Mouse (Mus musculus): ENCODE results near the gene Fndc4. TPM values are rescaled to one million over a fixed set of nuclear protein-coding genes. Genes with fewer than 3 reads are reported as not detected.

The Fndc4 gene
- polyA plus RNA-seq, 1 experiment from 2014 or later: 46.1 TPM

DNA sequence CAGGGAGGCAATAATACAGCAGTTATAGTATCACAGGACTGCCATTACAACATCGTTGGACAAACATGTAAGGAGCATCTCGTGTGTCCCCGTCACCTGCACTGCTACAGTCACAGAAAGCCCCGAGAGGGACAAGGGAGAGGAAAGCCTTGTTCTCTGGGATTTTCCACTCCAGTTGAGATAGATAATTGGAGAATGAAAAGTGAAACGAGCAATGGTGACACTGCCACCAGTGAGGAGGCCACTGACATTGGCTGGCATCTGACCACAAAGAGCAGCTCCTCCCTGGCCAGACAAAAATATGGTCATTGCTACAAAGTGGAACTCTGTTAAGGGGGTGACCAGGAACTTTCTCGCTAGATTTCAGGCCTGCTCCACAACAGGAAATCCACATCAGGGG, 28.2 kb downstream of the Fndc4 start:
- no peaks in the 10 kb centered on the region for H3K4me1 ChIP-seq (ENCODE audit: insufficient read depth, low read length)
- no peaks in the 10 kb centered on the region for H3K9me3 ChIP-seq (ENCODE audit: low read length)
- peaks cover 64% of the 10 kb centered on the region for H3K36me3 ChIP-seq (ENCODE audit: insufficient read depth, low read length)
- 86% methylated on average over 6 of the region's 6 CpGs for WGBS
- ATAC-seq (ENCODE audit: low FRiP score, low TSS enrichment): no peak
- H3K27ac ChIP-seq (ENCODE audit: low read length): no peak overlapping the region
- no peaks in the 10 kb centered on the region for H3K27me3 ChIP-seq (ENCODE audit: insufficient read depth, low read length)
- no peak overlapping the region for H3K9ac ChIP-seq (replicated peaks; ENCODE audit: low read length)
- no peak overlapping the region for H3K4me3 ChIP-seq (ENCODE audit: low read length)
- no peak overlapping the region for H3K4me2 ChIP-seq (replicated peaks; ENCODE audit: low read depth, low read length)

DNA sequence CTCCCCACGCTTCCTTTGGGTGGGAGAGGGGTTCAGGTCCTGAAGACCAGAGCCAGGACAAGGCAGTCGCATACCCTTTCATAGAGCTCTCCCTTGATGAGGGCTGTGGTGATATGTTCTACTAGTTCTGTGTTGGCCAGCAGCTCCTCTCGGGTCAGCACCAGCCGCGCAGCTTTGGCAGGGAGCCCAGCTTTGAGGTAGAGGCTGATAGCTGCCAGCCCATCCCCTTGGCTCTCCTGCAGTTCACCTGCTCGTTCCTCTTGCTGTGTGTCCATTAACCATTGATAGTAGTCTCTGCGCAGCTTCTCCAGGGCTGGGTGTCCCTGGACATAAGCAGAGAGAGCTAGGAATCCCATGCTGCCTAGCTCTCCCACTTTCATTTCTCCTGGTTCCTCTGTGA, 29.8 kb downstream of the Fndc4 start:
- H3K36me3 ChIP-seq (ENCODE audit: insufficient read depth, low read length): peaks cover 64% of the 10 kb centered on the region
- no peaks in the 10 kb centered on the region for H3K4me1 ChIP-seq (ENCODE audit: insufficient read depth, low read length)
- no peak overlapping the region for H3K27ac ChIP-seq (ENCODE audit: low read length)
- H3K27me3 ChIP-seq (ENCODE audit: insufficient read depth, low read length): no peaks in the 10 kb centered on the region
- no peak for ATAC-seq (ENCODE audit: low FRiP score, low TSS enrichment)
- 93% methylated on average over 7 of the region's 7 CpGs for WGBS
- no peaks in the 10 kb centered on the region for H3K9me3 ChIP-seq (ENCODE audit: low read length)
- H3K9ac ChIP-seq (replicated peaks; ENCODE audit: low read length): no peak overlapping the region
- no peak overlapping the region for H3K4me3 ChIP-seq (ENCODE audit: low read length)
- no peak overlapping the region for H3K4me2 ChIP-seq (replicated peaks; ENCODE audit: low read depth, low read length)

DNA sequence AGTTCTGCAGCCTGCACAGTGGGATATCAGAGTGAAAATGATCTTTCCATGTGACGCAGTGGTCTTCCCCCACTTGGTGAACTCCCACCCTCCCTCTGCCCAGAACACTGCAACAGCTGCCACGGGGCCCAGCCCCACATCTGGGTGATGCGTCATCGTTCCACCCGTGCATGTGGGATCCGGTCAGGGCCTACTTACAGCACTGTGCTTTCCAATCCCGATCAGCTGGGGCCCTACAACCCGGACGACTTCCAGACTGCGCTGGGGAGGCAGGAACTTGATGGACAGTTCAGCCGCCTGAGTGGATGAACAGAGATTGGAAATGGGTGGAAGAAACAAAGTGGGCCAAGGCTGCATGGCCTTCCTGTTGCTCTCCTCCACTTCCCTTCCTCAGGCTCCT, 38.3 kb downstream of the Fndc4 start:
- Histone ChIP-seq H3K36me3 (ENCODE audit: insufficient read depth, low read length) (peaks cover 35% of the 10 kb centered on the region), H3K4me3 (ENCODE audit: low read length) (no peak overlapping the region), H3K27ac (ENCODE audit: low read length) (no peak overlapping the region), H3K4me2 (replicated peaks; ENCODE audit: low read depth, low read length) (no peak overlapping the region), H3K9ac (replicated peaks; ENCODE audit: low read length) (no peak overlapping the region), H3K9me3 (ENCODE audit: low read length) (no peaks in the 10 kb centered on the region), H3K27me3 (ENCODE audit: insufficient read depth, low read length) (no peaks in the 10 kb centered on the region), H3K4me1 (ENCODE audit: insufficient read depth, low read length) (no peaks in the 10 kb centered on the region)
- ATAC-seq (ENCODE audit: low FRiP score, low TSS enrichment): no peak
- WGBS: 83% methylated on average over 11 of the region's 11 CpGs

DNA sequence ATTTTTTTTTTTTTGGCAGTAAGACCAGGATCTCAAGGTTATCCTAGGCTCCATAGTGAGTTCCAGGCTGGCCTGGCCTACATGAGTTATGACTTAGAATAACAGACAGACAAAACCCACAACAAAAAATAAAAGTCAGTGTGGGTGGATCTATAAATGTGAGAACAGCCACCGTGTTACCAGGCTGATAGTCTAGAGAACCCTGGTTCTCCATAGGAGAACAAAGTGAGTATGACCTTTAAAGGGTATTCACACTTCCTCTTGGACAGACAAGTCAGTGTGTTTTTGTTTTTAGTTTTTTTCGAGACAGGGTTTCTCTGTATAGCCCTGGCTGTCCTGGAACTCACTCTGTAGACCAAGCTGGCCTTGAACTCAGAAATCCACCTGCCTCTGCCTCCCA, 39.9 kb downstream of the Fndc4 start:
- 81% methylated on average over 2 of the region's 2 CpGs for WGBS
- H3K4me3 ChIP-seq (ENCODE audit: low read length): no peak overlapping the region
- no peak overlapping the region for H3K4me2 ChIP-seq (replicated peaks; ENCODE audit: low read depth, low read length)
- no peak for ATAC-seq (ENCODE audit: low FRiP score, low TSS enrichment)
- H3K27me3 ChIP-seq (ENCODE audit: insufficient read depth, low read length): no peaks in the 10 kb centered on the region
- no peaks in the 10 kb centered on the region for H3K9me3 ChIP-seq (ENCODE audit: low read length)
- H3K36me3 ChIP-seq (ENCODE audit: insufficient read depth, low read length): peaks cover 29% of the 10 kb centered on the region
- no peak overlapping the region for H3K9ac ChIP-seq (replicated peaks; ENCODE audit: low read length)
- H3K27ac ChIP-seq (ENCODE audit: low read length): no peak overlapping the region
- 0 out of 2 replicates have a peak, but pooled peaks cover 4% of the 10 kb centered on the region for H3K4me1 ChIP-seq (ENCODE audit: insufficient read depth, low read length)

DNA sequence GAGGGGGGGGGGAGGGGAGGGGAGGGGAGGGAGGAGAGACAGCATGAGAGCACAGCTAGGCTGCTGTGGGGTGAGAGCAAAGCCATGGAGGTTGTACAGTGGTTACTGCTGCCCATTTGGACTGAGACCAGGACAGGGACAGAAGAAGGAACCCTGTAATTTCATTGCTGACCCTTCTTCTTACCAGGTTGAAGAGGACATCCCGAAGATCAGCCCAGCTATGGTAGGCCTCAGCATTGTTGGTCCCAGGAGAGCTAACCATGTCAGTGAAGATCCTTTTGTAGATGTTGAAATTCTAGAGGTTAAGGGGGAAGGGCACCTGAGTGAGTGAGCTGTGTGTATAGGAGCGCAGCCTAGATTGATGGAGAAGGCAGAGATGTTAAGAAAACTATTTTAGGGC, 40.5 kb downstream of the Fndc4 start:
- no peak overlapping the region for H3K4me2 ChIP-seq (replicated peaks; ENCODE audit: low read depth, low read length)
- H3K9me3 ChIP-seq (ENCODE audit: low read length): no peaks in the 10 kb centered on the region
- 85% methylated on average over 2 of the region's 2 CpGs for WGBS
- H3K9ac ChIP-seq (replicated peaks; ENCODE audit: low read length): no peak overlapping the region
- H3K4me3 ChIP-seq (ENCODE audit: low read length): no peak overlapping the region
- H3K27me3 ChIP-seq (ENCODE audit: insufficient read depth, low read length): no peaks in the 10 kb centered on the region
- ATAC-seq (ENCODE audit: low FRiP score, low TSS enrichment): no peak
- H3K4me1 ChIP-seq (ENCODE audit: insufficient read depth, low read length): 0 out of 2 replicates have a peak, but pooled peaks cover 4% of the 10 kb centered on the region
- H3K27ac ChIP-seq (ENCODE audit: low read length): no peak overlapping the region
- H3K36me3 ChIP-seq (ENCODE audit: insufficient read depth, low read length): peaks cover 35% of the 10 kb centered on the region

DNA sequence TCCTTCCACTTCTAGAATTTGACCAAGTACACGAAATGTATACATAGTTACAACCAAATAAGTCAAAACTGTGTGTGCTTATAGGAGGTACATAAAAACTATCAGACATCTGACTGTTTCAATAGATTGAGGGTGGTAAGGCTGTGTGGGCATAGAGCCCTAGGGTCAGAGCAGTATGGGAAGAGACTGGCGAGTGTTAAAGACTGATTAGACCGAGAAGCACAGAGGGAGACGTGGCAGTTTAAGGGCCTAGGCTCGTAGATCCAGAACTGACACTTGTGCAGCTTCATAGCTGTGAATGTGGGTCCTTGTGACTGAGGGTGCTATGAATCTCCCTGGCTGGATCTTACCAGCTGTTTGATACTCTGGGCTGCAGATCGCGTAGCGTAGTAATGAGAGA, 41.0 kb downstream of the Fndc4 start:
- H3K9ac ChIP-seq (replicated peaks; ENCODE audit: low read length): no peak overlapping the region; the same call in 1 of the 2 replicates
- WGBS: 85% methylated on average over 8 of the region's 8 CpGs
- 0 out of 2 replicates have a peak, but pooled peaks cover 4% of the 10 kb centered on the region for H3K4me1 ChIP-seq (ENCODE audit: insufficient read depth, low read length)
- H3K27me3 ChIP-seq (ENCODE audit: insufficient read depth, low read length): no peaks in the 10 kb centered on the region
- H3K4me3 ChIP-seq (ENCODE audit: low read length): no peak overlapping the region
- no peaks in the 10 kb centered on the region for H3K9me3 ChIP-seq (ENCODE audit: low read length)
- ATAC-seq (ENCODE audit: low FRiP score, low TSS enrichment): no peak
- H3K36me3 ChIP-seq (ENCODE audit: insufficient read depth, low read length): peaks cover 40% of the 10 kb centered on the region
- peak overlapping the region; percentile 34; the same call in 1 of the 2 replicates for H3K27ac ChIP-seq (ENCODE audit: low read length)
- no peak overlapping the region for H3K4me2 ChIP-seq (replicated peaks; ENCODE audit: low read depth, low read length)

DNA sequence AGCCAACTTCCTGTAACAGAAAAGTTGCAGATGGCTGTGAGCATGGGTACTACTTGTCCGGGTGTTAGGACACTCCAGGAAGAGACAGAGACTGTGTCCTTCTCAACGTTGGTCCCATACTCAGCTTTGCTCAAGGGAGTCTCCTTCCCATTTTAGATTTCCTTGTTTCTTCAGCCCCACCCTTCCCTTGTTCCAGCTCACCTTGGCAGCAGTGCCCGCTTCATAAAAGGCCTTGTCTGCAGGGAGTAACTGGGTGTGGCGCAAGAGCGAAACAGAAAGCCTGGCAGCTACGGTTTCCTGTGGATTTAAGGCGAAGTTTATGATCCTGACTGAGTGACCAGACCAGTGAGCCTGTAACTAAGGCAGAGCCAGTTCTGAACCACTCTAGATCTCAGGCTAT, 41.4 kb downstream of the Fndc4 start:
- H3K4me1 ChIP-seq (ENCODE audit: insufficient read depth, low read length): 0 out of 2 replicates have a peak, but pooled peaks cover 4% of the 10 kb centered on the region
- H3K36me3 ChIP-seq (ENCODE audit: insufficient read depth, low read length): peaks cover 44% of the 10 kb centered on the region
- ATAC-seq (ENCODE audit: low FRiP score, low TSS enrichment): no peak
- no peaks in the 10 kb centered on the region for H3K9me3 ChIP-seq (ENCODE audit: low read length)
- peak overlapping the region; percentile 34; the same call in 1 of the 2 replicates for H3K27ac ChIP-seq (ENCODE audit: low read length)
- WGBS: 70% methylated on average over 7 of the region's 7 CpGs
- no peak overlapping the region for H3K9ac ChIP-seq (replicated peaks; ENCODE audit: low read length)
- H3K4me2 ChIP-seq (replicated peaks; ENCODE audit: low read depth, low read length): no peak overlapping the region
- H3K4me3 ChIP-seq (ENCODE audit: low read length): no peak overlapping the region
- no peaks in the 10 kb centered on the region for H3K27me3 ChIP-seq (ENCODE audit: insufficient read depth, low read length)

DNA sequence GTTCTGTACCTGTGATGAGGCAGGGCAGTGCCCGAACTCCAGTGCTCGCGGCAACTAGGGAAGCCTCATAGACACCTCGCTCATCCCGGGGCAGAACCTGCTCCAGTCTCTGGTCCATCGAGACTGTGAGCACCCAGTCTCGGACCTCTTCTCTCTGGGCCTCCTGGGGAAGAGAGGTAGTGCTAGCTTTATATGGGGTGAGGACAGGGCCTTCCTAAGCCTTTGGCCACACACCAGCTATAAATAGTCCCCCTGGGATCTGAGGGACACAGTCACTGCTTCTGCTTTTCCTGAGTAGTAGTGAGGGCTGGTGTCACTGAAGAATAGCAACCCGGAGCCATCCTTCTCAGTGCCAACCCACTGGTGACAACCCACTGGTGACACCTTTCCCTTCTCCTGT, 42.1 kb downstream of the Fndc4 start:
- 93% methylated on average over 8 of the region's 8 CpGs for WGBS
- ATAC-seq (ENCODE audit: low FRiP score, low TSS enrichment): no peak

DNA sequence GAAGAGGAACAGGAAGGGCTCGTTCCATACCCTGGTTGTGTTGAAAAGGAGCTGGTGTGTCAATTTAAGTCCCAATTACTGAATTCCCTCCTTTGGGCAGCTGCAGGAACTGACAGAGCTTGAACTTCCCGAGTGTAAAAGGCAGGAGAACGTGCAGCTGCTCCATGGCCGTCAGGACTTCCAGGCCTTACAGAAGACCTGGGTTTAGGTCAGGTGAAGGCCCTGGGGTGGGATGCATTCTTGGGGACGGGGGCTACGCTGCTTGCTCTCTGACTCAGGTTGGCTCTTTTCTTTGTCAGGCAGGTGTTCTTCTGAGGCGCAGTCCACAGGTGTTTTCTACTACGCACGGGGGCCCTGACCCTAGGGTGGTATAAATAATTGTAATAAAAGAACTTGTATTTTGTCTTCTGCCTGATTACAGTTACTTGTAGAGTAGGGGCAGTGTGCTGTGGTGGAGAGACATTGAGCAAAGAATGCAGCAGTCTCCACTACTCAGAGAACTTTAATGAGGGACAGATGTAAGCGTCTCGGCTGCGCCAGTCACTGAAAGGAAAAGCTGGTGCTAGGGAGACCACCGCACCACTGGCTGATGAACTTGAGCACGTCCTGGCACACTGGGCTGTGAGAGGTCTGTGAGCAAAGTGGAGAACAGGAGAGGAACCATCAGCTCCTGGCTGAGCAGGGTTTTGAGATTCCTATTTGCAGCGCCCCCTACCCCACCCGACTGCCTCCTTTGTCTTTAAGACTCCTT, 42.9 kb downstream of the Fndc4 start:
- ATAC-seq (ENCODE audit: low FRiP score, low TSS enrichment): no peak
- H3K9ac ChIP-seq (replicated peaks; ENCODE audit: low read length): no peak overlapping the region
- no peaks in the 10 kb centered on the region for H3K9me3 ChIP-seq (ENCODE audit: low read length)
- no peaks in the 10 kb centered on the region for H3K27me3 ChIP-seq (ENCODE audit: insufficient read depth, low read length)
- no peak overlapping the region for H3K4me3 ChIP-seq (ENCODE audit: low read length)
- 81% methylated on average over 16 of the region's 16 CpGs for WGBS
- H3K36me3 ChIP-seq (ENCODE audit: insufficient read depth, low read length): peaks cover 51% of the 10 kb centered on the region
- H3K4me1 ChIP-seq (ENCODE audit: insufficient read depth, low read length): 0 out of 2 replicates have a peak, but pooled peaks cover 4% of the 10 kb centered on the region
- no peak overlapping the region for H3K27ac ChIP-seq (ENCODE audit: low read length)
- H3K4me2 ChIP-seq (replicated peaks; ENCODE audit: low read depth, low read length): no peak overlapping the region

More for the DNA sequence above, 42.1 kb downstream of the Fndc4 start:
- Histone ChIP-seq H3K4me2 (replicated peaks; ENCODE audit: low read depth, low read length) (no peak overlapping the region), H3K27me3 (ENCODE audit: insufficient read depth, low read length) (no peaks in the 10 kb centered on the region), H3K9ac (replicated peaks; ENCODE audit: low read length) (no peak overlapping the region), H3K4me1 (ENCODE audit: insufficient read depth, low read length) (0 out of 2 replicates have a peak, but pooled peaks cover 4% of the 10 kb centered on the region), H3K4me3 (ENCODE audit: low read length) (no peak overlapping the region), H3K9me3 (ENCODE audit: low read length) (no peaks in the 10 kb centered on the region), H3K36me3 (ENCODE audit: insufficient read depth, low read length) (peaks cover 46% of the 10 kb centered on the region), H3K27ac (ENCODE audit: low read length) (no peak overlapping the region)

DNA sequence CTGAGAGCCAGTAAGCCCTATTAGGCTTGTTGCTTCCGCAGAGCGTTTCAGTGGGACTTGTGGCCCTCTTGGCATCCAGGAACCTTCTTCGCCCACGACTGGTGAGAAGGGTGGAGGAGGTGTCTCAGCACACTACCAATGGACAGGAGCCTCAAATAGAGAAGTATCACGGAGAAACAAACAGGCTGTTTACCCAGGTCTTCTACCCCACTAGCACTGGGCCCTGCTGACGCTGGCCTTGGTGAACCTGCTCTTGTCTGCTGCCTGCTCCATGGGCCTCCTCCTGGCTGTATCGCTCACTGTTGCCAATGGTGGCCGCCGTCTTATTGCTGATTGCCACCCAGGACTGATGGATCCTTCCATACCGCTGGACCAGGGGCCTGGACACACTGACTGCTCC, 43.7 kb downstream of the Fndc4 start:
- ATAC-seq (ENCODE audit: low FRiP score, low TSS enrichment): no peak; the same call in 1 of the 2 replicates
- 52% methylated on average over 10 of the region's 10 CpGs for WGBS
- Histone ChIP-seq H3K9ac (replicated peaks; ENCODE audit: low read length) (peak overlapping the region; percentile 70), H3K27ac (ENCODE audit: low read length) (0 out of 2 replicates have a peak overlapping the region, but pooled peaks have one; percentile 68), H3K4me1 (ENCODE audit: insufficient read depth, low read length) (0 out of 2 replicates have a peak, but pooled peaks cover 4% of the 10 kb centered on the region), H3K4me3 (ENCODE audit: low read length) (peak overlapping the region; percentile 50), H3K36me3 (ENCODE audit: insufficient read depth, low read length) (peaks cover 52% of the 10 kb centered on the region), H3K27me3 (ENCODE audit: insufficient read depth, low read length) (no peaks in the 10 kb centered on the region), H3K9me3 (ENCODE audit: low read length) (no peaks in the 10 kb centered on the region), H3K4me2 (replicated peaks; ENCODE audit: low read depth, low read length) (peak overlapping the region; percentile 64)
